Mouse (Mus musculus) midbrain, embryonic 10.5 days (tissue): ENCODE measurements around the gene Stmn1. TPM values are rescaled to one million over a fixed set of nuclear protein-coding genes. Genes with fewer than 3 reads are reported as not detected.
A peak's percentile ranks its signal among the peaks of the same experiment; 100 is the strongest.
"Not testable (repeated sequence)": the region's sequence is repeated elsewhere in the genome, so short reads cannot be mapped to it uniquely, and the experiment has no call there.

Experiments used
- DNase-seq: peaks from one replicate; pipeline ENCODE4 v3.0.0-alpha.2; 2017; ENCODE audit warnings: low spot score
- H3K27ac ChIP-seq: fragments of 300-500 bp; sonication (generic); replicated peaks from 2 replicates; pipeline ENCODE4 v1.5.1; 2016; ENCODE audit warnings: mild to moderate bottlenecking
- H3K27me3 ChIP-seq: fragments of 300-500 bp; sonication (generic); 2 replicates; pipeline ENCODE4 v1.6.1; 2016; ENCODE audit warnings: low read depth, mild to moderate bottlenecking; ENCODE audit not compliant: poor library complexity, severe bottlenecking
- H3K36me3 ChIP-seq: fragments of 300-500 bp; sonication (generic); 2 replicates; pipeline ENCODE4 v1.6.1; 2016; ENCODE audit warnings: mild to moderate bottlenecking, moderate library complexity
- H3K4me1 ChIP-seq: fragments of 300-500 bp; sonication (generic); 2 replicates; pipeline ENCODE4 v1.6.1; 2016
- H3K4me3 ChIP-seq: fragments of 300-500 bp; sonication (generic); 2 replicates; pipeline ENCODE4 v1.5.1; 2016; ENCODE audit warnings: mild to moderate bottlenecking, moderate library complexity
- H3K9me3 ChIP-seq: fragments of 300-500 bp; sonication (generic); replicated peaks from 2 replicates; pipeline ENCODE4 v1.6.1; 2016; ENCODE audit warnings: mild to moderate bottlenecking
- WGBS: fragments of 180-500 bp; shearing (Covaris S2); methylation state at CpG from one replicate; pipeline ENCODE4 v1.1.7; 2016; 5-methylcytosine and 5-hydroxymethylcytosine counted together
- polyA plus RNA-seq: library from polyadenylated mRNA; unstranded; fragments of >200 nt; fragmentation: Nextera tagmentation; extraction: Ambion mirVana; gene quantifications from 2 replicates; pipeline ENCODE4 v1.2.1, GENCODE M21; 2016

Gene Stmn1
- polyA plus RNA-seq, 1 experiment from 2014 or later: 2,607 TPM

- Histone ChIP-seq H3K9me3 (no peaks in the 10 kb centered on the region), H3K27me3 (peaks cover 27% of the 10 kb centered on the region), H3K4me3 (no peak overlapping the region), H3K27ac (no peak overlapping the region), H3K4me1 (peaks cover 39% of the 10 kb centered on the region), H3K36me3 (no peaks in the 10 kb centered on the region)
- DNase-seq: no peak
- 61% methylated on average over 5 of the region's 5 CpGs for WGBS
Measured at GRCm38 (mm10) chr4:134495546-134495923, 27.4 kb downstream of the Stmn1 start.

- H3K27ac ChIP-seq: peak within 1 kb of the TSS; percentile 82
- peaks cover 39% of the 10 kb centered on the region for H3K4me1 ChIP-seq
- H3K4me3 ChIP-seq: peak within 1 kb of the TSS; percentile 75
- DNase-seq: peak; percentile 62
- 3% methylated on average over 35 of the region's 35 CpGs for WGBS
- H3K27me3 ChIP-seq: peaks cover 27% of the 10 kb centered on the region
- no peaks in the 10 kb centered on the region for H3K9me3 ChIP-seq
- no peaks in the 10 kb centered on the region for H3K36me3 ChIP-seq
Measured at GRCm38 (mm10) chr4:134496595-134497210, 28.6 kb downstream of the Stmn1 start, which contains the start of gene Paqr7. Gene Paqr7 (plus strand): TSS chr4:134496697.

- WGBS: 14% methylated on average over 6 of the region's 6 CpGs
- H3K27ac ChIP-seq: peak overlapping the region; percentile 82
- no peaks in the 10 kb centered on the region for H3K36me3 ChIP-seq
- no peak for DNase-seq
- H3K4me3 ChIP-seq: peak overlapping the region; percentile 75
- no peaks in the 10 kb centered on the region for H3K9me3 ChIP-seq
- peaks cover 27% of the 10 kb centered on the region for H3K27me3 ChIP-seq
- H3K4me1 ChIP-seq: peaks cover 39% of the 10 kb centered on the region
Measured at GRCm38 (mm10) chr4:134497223-134497622, 29.1 kb downstream of the Stmn1 start.

- Histone ChIP-seq H3K4me1 (peaks cover 39% of the 10 kb centered on the region), H3K9me3 (no peaks in the 10 kb centered on the region), H3K27me3 (peaks cover 27% of the 10 kb centered on the region), H3K4me3 (peak overlapping the region; percentile 75; the same call in 1 of the 2 replicates), H3K27ac (no peak overlapping the region), H3K36me3 (no peaks in the 10 kb centered on the region)
- WGBS: 85% methylated on average over 12 of the region's 12 CpGs
- DNase-seq: no peak
Measured at GRCm38 (mm10) chr4:134497986-134498731, 30.0 kb downstream of the Stmn1 start.

- H3K4me1 ChIP-seq: peaks cover 39% of the 10 kb centered on the region
- 87% methylated on average over 6 of the region's 6 CpGs for WGBS
- not testable (repeated sequence) for H3K4me3 ChIP-seq, DNase-seq, H3K36me3 ChIP-seq, H3K27ac ChIP-seq, H3K9me3 ChIP-seq
- peaks cover 27% of the 10 kb centered on the region for H3K27me3 ChIP-seq
Measured at GRCm38 (mm10) chr4:134498983-134499382, 30.9 kb downstream of the Stmn1 start.

GRCm38 (mm10) chr4:134501095-134501494 lies 33.0 kb downstream of the Stmn1 start:
- Histone ChIP-seq H3K36me3 (no peaks in the 10 kb centered on the region), H3K27me3 (peaks cover 21% of the 10 kb centered on the region), H3K4me3 (no peak overlapping the region), H3K4me1 (peaks cover 21% of the 10 kb centered on the region), H3K9me3 (no peaks in the 10 kb centered on the region), H3K27ac (no peak overlapping the region)
- WGBS: 92% methylated on average over 6 of the region's 6 CpGs
- DNase-seq: no peak

- 0 out of 2 replicates have a peak, but pooled peaks cover 3% of the 10 kb centered on the region for H3K4me1 ChIP-seq
- WGBS: 86% methylated on average over 4 of the region's 4 CpGs
- no peaks in the 10 kb centered on the region for H3K36me3 ChIP-seq
- H3K27ac ChIP-seq: no peak overlapping the region
- no peak overlapping the region for H3K4me3 ChIP-seq
- no peaks in the 10 kb centered on the region for H3K9me3 ChIP-seq
- H3K27me3 ChIP-seq: no peaks in the 10 kb centered on the region; the same call in 1 of the 2 replicates
- DNase-seq: no peak
Measured at GRCm38 (mm10) chr4:134503686-134504357, 35.7 kb downstream of the Stmn1 start.

- Histone ChIP-seq H3K36me3 (no peaks in the 10 kb centered on the region), H3K9me3 (no peaks in the 10 kb centered on the region), H3K4me3 (no peak overlapping the region), H3K27me3 (no peaks in the 10 kb centered on the region), H3K4me1 (0 out of 2 replicates have a peak, but pooled peaks cover 5% of the 10 kb centered on the region), H3K27ac (no peak overlapping the region; the same call in 1 of the 2 replicates)
- DNase-seq: no peak
- 89% methylated on average over 4 of the region's 4 CpGs for WGBS
Measured at GRCm38 (mm10) chr4:134505303-134505789, 37.2 kb downstream of the Stmn1 start.

GRCm38 (mm10) chr4:134505966-134506594 lies 38.0 kb downstream of the Stmn1 start:
- Histone ChIP-seq H3K4me3 (no peak overlapping the region), H3K27me3 (no peaks in the 10 kb centered on the region), H3K36me3 (no peaks in the 10 kb centered on the region), H3K4me1 (peaks cover 10% of the 10 kb centered on the region; the same call in 1 of the 2 replicates), H3K27ac (no peak overlapping the region), H3K9me3 (no peaks in the 10 kb centered on the region)
- WGBS: 74% methylated on average over 3 of the region's 4 CpGs
- DNase-seq: no peak

GRCm38 (mm10) chr4:134506713-134507112 lies 38.6 kb downstream of the Stmn1 start:
- 89% methylated on average over 19 of the region's 19 CpGs for WGBS
- no peaks in the 10 kb centered on the region for H3K9me3 ChIP-seq
- H3K4me1 ChIP-seq: peaks cover 16% of the 10 kb centered on the region

GRCm38 (mm10) chr4:134510396-134510795 lies 42.3 kb downstream of the Stmn1 start:
- peaks cover 43% of the 10 kb centered on the region for H3K4me1 ChIP-seq
- peak overlapping the region; percentile 72; the same call in 1 of the 2 replicates for H3K4me3 ChIP-seq
- H3K27ac ChIP-seq: no peak overlapping the region
- 72% methylated on average over 4 of the region's 4 CpGs for WGBS
- H3K9me3 ChIP-seq: no peaks in the 10 kb centered on the region
- DNase-seq: no peak
- no peaks in the 10 kb centered on the region for H3K27me3 ChIP-seq
- H3K36me3 ChIP-seq: peaks cover 17% of the 10 kb centered on the region; the same call in 1 of the 2 replicates

More at GRCm38 (mm10) chr4:134506713-134507112, 38.6 kb downstream of the Stmn1 start:
- no peak for DNase-seq
- Histone ChIP-seq H3K27me3 (no peaks in the 10 kb centered on the region), H3K36me3 (no peaks in the 10 kb centered on the region), H3K4me3 (no peak overlapping the region), H3K27ac (no peak overlapping the region)

GRCm38 (mm10) chr4:134510845-134511411 lies 42.8 kb downstream of the Stmn1 start, which contains the start of gene Aunip:
Gene Aunip (plus strand): TSS chr4:134510999.
- Histone ChIP-seq H3K27me3 (no peaks in the 10 kb centered on the region), H3K9me3 (no peaks in the 10 kb centered on the region), H3K36me3 (peaks cover 20% of the 10 kb centered on the region; the same call in 1 of the 2 replicates), H3K27ac (peak within 1 kb of the TSS; percentile 93), H3K4me1 (peaks cover 43% of the 10 kb centered on the region), H3K4me3 (peak within 1 kb of the TSS; percentile 72)
- under 1% methylated on average over 42 of the region's 42 CpGs for WGBS
- DNase-seq: peak; percentile 93
